Mouse (Mus musculus) spleen, postnatal 10 days (tissue): Measurements from ENCODE around the gene Gm11111.
"Not testable (repeated sequence)": the region's sequence is repeated elsewhere in the genome, so short reads cannot be mapped to it uniquely, and the experiment has no call there.

Experiments used
- DNase-seq, 2 experiments: peaks; one replicate each; pipeline ENCODE4 v3.0.0; 2021 to 2022; ENCODE audit warnings: low spot score in 2 of 2

Gm11111 gene

GRCm38 (mm10) chr5:98552395-98552794 lies at the start of gene Gm11111:
Gene Gm11111 (plus strand): TSS chr5:98552695.
- DNase-seq = no peak

GRCm38 (mm10) chr5:98516214-98516613 lies 36.3 kb upstream of the Gm11111 start:
- no peak for DNase-seq

- DNase-seq = no peak
Measured at GRCm38 (mm10) chr5:98520118-98520517, 32.4 kb upstream of the Gm11111 start.

DNA sequence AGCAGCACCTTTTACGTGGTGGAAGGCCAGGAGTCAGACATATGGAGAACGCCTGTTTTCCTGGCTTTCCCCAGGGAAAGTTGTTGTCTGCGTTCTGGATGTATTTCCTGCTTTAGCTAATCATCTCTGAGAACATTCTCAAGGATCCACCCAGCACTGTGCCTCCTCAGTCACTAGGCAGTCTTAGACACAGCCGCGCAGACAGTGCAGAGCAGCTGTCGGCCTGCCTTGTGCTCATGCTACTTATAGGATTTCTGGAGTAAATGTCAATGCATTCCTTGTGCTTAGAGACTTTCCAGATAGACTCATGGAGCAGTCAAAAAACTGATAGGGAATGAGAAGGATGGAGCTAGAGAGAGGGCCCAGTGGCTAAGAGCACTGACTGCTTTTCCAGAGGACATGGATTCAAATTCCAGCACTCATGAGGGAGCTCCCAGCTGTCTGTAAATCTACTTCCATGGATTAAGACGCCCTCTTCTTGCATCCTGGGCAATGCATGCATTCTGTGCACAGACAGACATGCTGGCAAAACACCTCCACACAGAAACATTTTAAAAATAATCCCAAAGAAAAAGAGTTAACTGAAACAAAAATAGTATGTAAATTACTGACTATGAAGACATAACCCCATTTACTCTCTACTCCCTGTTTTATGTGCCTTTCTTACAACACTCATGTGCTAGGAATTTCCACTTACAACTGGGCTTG lies 30.1 kb upstream of the Gm11111 start:
- no peak for DNase-seq

DNA sequence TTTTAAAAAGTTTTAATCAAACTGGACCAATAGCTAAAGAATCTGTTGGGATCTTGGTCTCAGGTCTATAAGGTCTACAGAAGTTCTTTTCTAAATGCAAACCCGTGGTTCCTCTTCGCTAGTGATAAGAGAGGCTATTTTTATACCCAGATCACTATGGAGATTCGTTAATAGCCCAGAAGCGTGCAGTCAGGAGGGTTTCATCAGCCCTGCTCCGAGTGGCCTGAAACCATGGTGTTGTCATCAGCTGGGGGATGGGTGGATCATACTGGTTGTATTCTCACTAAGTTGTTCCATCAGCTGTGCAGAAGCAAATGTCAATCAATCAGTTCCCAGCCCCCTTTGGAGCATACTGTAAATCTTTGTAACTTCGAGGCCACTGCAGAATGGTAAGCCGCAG lies 29.4 kb upstream of the Gm11111 start:
- no peak for DNase-seq

GRCm38 (mm10) chr5:98523783-98524182 lies 28.7 kb upstream of the Gm11111 start:
- no peak for DNase-seq

DNA sequence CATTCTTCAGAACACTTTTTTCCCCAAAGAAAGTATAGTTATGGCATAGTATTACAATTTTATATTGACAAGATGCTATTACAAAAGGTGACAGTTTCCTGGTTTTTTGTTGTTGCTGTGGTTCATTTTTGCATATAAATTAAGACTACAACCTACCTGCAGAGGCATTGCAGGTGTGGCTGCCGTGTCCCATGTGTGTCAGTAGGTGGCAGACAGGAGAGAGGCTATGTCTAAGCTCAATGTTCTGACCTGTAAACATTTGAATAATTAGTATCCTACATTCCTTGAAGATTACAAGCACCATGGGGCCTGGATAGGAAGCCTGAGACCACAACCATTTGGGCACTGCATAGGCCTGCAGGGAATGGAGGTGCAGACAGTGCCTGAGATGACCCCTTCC lies 11.2 kb upstream of the Gm11111 start:
- no peak for DNase-seq

DNA sequence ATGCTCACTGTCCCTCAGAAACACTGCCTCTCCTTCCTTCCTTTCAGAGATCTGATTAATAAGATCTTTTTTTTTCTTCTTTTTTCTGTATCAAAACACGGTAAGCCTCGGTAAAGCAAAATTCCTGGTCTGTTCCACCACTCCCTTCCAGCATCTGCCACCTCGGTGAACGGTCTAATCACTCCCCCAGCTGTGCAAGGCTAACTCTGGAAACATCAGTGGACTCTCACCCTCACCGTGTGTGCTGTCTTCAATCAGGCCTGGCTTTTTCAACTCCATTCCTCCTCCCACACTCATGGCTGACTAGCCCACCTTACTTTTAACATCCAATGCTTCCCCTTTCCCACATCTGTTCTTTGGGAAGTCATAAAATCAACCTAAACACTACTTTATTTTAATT lies 2.2 kb upstream of the Gm11111 start:
- DNase-seq = no peak

- DNase-seq = no peak
Measured at GRCm38 (mm10) chr5:98550873-98551272, 1.6 kb upstream of the Gm11111 start.

- DNase-seq = no peak
Measured at GRCm38 (mm10) chr5:98552811-98553601, 511 bp downstream of the Gm11111 start.

GRCm38 (mm10) chr5:98561301-98561700 lies 8.8 kb downstream of the Gm11111 start:
- DNase-seq = no peak

- DNase-seq = no peak
Measured at GRCm38 (mm10) chr5:98562806-98563205, 10.3 kb downstream of the Gm11111 start.

GRCm38 (mm10) chr5:98563801-98564200 lies 11.3 kb downstream of the Gm11111 start:
- DNase-seq = no peak

DNA sequence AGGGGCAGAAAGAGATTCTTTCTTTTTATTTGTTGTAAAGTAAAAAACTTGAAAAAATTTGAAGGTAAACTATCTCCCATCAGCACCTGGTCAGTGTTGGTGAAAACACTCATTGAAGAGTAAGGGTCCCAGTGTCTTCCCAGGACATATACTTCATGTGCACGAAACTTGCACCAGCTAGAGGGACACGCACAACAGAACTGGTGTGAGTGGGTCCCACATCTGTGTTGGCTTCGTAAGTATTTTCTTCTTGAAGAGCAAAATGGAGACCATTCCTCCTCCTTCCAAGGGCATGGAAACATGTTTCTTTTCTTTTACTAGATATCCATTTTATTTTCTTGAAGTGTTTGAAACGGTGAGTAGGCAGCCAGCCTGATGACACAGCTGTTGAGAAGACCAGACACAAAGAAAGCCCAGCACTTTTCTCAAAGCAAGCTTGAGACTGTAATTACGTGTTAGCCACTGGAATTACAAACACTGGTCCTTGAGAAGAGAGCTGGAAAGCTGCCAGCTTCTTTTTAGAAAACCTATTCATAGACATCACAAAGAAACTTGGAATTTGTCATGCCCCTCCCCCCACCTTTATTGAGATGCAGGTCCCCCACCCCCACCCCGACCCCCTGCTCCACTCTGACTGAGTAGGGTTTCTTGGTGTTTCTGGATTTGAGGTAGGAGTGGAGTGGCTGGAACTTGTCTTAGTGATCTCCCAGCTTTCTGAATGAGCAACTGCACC lies 14.1 kb downstream of the Gm11111 start:
- DNase-seq = no peak

DNA sequence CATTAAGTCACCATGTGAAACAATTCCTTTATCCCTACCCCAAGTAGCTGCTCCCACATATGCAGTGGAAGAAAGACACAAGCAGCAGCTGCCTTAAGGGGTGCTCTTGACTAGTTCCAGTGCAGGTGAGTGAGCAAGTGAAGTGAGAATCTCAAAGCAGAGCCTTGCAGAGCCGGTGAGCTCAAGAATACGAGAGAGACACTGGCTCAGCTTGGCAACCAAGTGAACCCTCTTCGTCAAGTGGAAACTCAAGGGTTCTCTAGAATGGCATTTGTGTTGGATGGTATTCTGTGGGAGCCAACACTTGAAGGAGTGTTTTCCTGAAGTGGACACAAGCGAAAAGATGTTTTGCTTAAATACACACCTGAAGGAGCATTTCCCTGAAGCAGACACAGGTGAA lies 16.0 kb downstream of the Gm11111 start:
- DNase-seq = no peak

- DNase-seq = no peak
Measured at GRCm38 (mm10) chr5:98569029-98569513, 16.6 kb downstream of the Gm11111 start.

GRCm38 (mm10) chr5:98572392-98572791 lies 19.9 kb downstream of the Gm11111 start:
- no peak for DNase-seq

DNA sequence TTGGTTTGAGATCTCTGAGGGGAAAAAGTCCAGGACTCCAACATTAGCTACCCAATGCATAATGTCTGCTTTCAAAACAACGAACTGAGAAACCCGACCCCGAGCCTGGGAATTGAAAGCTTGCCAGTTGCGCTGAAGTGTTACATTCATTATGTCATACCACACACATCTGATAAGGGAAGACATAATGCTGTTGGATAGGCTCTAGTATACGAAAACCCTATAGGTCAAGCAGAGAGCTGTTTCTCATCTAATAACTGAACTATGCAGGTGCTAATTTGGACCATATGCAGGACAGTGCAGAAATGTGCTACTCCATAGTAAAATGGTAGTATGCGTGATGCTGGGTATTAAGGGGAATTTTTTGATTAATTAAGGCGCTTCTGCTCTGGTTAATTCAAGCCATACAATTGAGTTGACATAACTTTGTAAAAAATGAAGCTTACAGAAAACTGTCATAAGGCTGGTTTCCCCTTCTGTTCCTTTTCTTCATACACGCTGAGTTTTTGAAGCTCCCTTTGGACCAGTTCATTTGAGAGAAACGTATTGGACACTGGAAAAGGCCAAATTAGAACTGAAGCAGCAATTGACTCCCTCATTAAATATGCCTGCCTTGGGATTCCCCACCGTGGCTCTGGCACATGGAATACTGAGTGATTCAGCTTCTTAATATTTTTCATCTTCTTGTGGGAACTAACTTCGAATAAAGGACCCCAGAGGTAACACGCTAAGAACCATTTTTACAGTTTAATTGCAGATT lies 22.4 kb downstream of the Gm11111 start:
- no peak for DNase-seq

GRCm38 (mm10) chr5:98575471-98575834 lies 23.0 kb downstream of the Gm11111 start:
- no peak for DNase-seq

- DNase-seq = not testable (repeated sequence)
Measured at GRCm38 (mm10) chr5:98576538-98576937, 24.0 kb downstream of the Gm11111 start.

- no peak for DNase-seq
Measured at GRCm38 (mm10) chr5:98578398-98578797, 25.9 kb downstream of the Gm11111 start.

- no peak for DNase-seq
Measured at GRCm38 (mm10) chr5:98580811-98581210, 28.3 kb downstream of the Gm11111 start.
